In genomic region chr4:97608134-97608533, GRCm38 (mm10) we compare ENCODE assay signal across 15 mouse cellular contexts.
DNase-seq lines count a peak whose midpoint lies in the region; ATAC-seq lines count a peak whose summit lies in the region.
"Had no signal": no experiment of that assay in that cellular context is flagged by ENCODE, and none has a peak within 500 bp of the region (broad histone marks: within the 10 kb centered on the region; RNA-seq: fewer than 3 reads in every experiment).

No protein-coding gene starts in this region.

- H3K27me3 ChIP-seq in hindbrain, embryonic 10.5 days (ENCODE audit: insufficient read depth, poor library complexity, severe bottlenecking): no peaks in the 10 kb centered on the region
- H3K27me3 ChIP-seq in hindbrain, embryonic 13.5 days: no peaks in the 10 kb centered on the region
- H3K27me3 ChIP-seq in midbrain, embryonic 11.5 days (ENCODE audit: control insufficient read depth, insufficient read depth, low read length): no peaks in the 10 kb centered on the region
- H3K27me3 ChIP-seq in midbrain, embryonic 10.5 days (ENCODE audit: low read depth, poor library complexity, severe bottlenecking): peaks cover 12% of the 10 kb centered on the region; the same call in 1 of the 2 replicates
- H3K27me3 ChIP-seq in forebrain, embryonic 13.5 days: no peaks in the 10 kb centered on the region
- no peaks in the 10 kb centered on the region for H3K27me3 ChIP-seq in hindbrain, embryonic 16.5 days (replicated peaks; ENCODE audit: control insufficient read depth, insufficient read depth, low read length)
- H3K27me3 ChIP-seq: heart, embryonic 12.5 days had no signal

- H3K9me3 ChIP-seq in hindbrain, embryonic 10.5 days: no peaks in the 10 kb centered on the region
- H3K9me3 ChIP-seq in hindbrain, embryonic 13.5 days: no peaks in the 10 kb centered on the region
- no peaks in the 10 kb centered on the region for H3K9me3 ChIP-seq in midbrain, embryonic 11.5 days (ENCODE audit: control insufficient read depth, low read length)
- H3K9me3 ChIP-seq in midbrain, embryonic 10.5 days (replicated peaks): no peaks in the 10 kb centered on the region
- no peaks in the 10 kb centered on the region for H3K9me3 ChIP-seq in forebrain, embryonic 13.5 days (replicated peaks)
- H3K9me3 ChIP-seq in hindbrain, embryonic 16.5 days (ENCODE audit: control insufficient read depth, low read length): no peaks in the 10 kb centered on the region
- H3K9me3 ChIP-seq: embryonic facial prominence, embryonic 10.5 days; heart, embryonic 12.5 days had no signal

- 59% methylated on average over 3 of the region's 3 CpGs for WGBS in hindbrain, embryonic 10.5 days
- 41% methylated on average over 3 of the region's 3 CpGs for WGBS in hindbrain, embryonic 13.5 days
- 45% methylated on average over 3 of the region's 3 CpGs for WGBS in midbrain, embryonic 11.5 days
- 50% methylated on average over 3 of the region's 3 CpGs for WGBS in midbrain, embryonic 10.5 days
- 11% methylated on average over 3 of the region's 3 CpGs for WGBS in forebrain, embryonic 13.5 days
- 50% methylated on average over 3 of the region's 3 CpGs for WGBS in hindbrain, embryonic 16.5 days

- no peaks in the 10 kb centered on the region for H3K36me3 ChIP-seq in hindbrain, embryonic 10.5 days
- no peaks in the 10 kb centered on the region for H3K36me3 ChIP-seq in hindbrain, embryonic 13.5 days
- H3K36me3 ChIP-seq in midbrain, embryonic 11.5 days (ENCODE audit: control insufficient read depth, insufficient read depth, low read length): no peaks in the 10 kb centered on the region
- no peaks in the 10 kb centered on the region for H3K36me3 ChIP-seq in midbrain, embryonic 10.5 days
- H3K36me3 ChIP-seq in forebrain, embryonic 13.5 days (ENCODE audit: poor library complexity, severe bottlenecking): no peaks in the 10 kb centered on the region
- H3K36me3 ChIP-seq in hindbrain, embryonic 16.5 days (ENCODE audit: control insufficient read depth, insufficient read depth, low read length): no peaks in the 10 kb centered on the region
- H3K36me3 ChIP-seq: embryonic facial prominence, embryonic 10.5 days; heart, embryonic 12.5 days had no signal

- no peak overlapping the region for H3K9ac ChIP-seq in hindbrain, embryonic 13.5 days
- no peak overlapping the region for H3K9ac ChIP-seq in midbrain, embryonic 11.5 days (ENCODE audit: low read length)
- H3K9ac ChIP-seq in forebrain, embryonic 13.5 days: no peak overlapping the region
- no peak overlapping the region for H3K9ac ChIP-seq in hindbrain, embryonic 16.5 days (ENCODE audit: low read depth, low read length)
- H3K9ac ChIP-seq: heart, embryonic 12.5 days had no signal

- H3K27ac ChIP-seq in hindbrain, embryonic 10.5 days: peak overlapping the region; percentile 59; the same call in 1 of the 2 replicates
- H3K27ac ChIP-seq in hindbrain, embryonic 13.5 days: no peak overlapping the region; the same call in 1 of the 2 replicates
- no peak overlapping the region for H3K27ac ChIP-seq in midbrain, embryonic 11.5 days (ENCODE audit: low read depth, low read length)
- no peak overlapping the region for H3K27ac ChIP-seq in midbrain, embryonic 10.5 days (replicated peaks)
- peak overlapping the region; percentile 96 for H3K27ac ChIP-seq in forebrain, embryonic 13.5 days
- H3K27ac ChIP-seq in hindbrain, embryonic 16.5 days (ENCODE audit: low read depth, low read length): 0 out of 2 replicates have a peak overlapping the region, but pooled peaks have one; percentile 2
- H3K27ac ChIP-seq: heart, adult 2 months had no signal

- ATAC-seq in hindbrain, embryonic 13.5 days (ENCODE audit: low FRiP score): no peak
- ATAC-seq in midbrain, embryonic 11.5 days (ENCODE audit: low FRiP score): no peak
- ATAC-seq in forebrain, embryonic 13.5 days: no peak
- no peak for ATAC-seq in hindbrain, embryonic 16.5 days

- H3K4me2 ChIP-seq in hindbrain, embryonic 13.5 days: no peak overlapping the region
- no peak overlapping the region for H3K4me2 ChIP-seq in midbrain, embryonic 11.5 days
- no peak overlapping the region for H3K4me2 ChIP-seq in forebrain, embryonic 13.5 days
- H3K4me2 ChIP-seq in hindbrain, embryonic 16.5 days (ENCODE audit: low read length): no peak overlapping the region
- H3K4me2 ChIP-seq: heart, embryonic 12.5 days had no signal

- H3K4me3 ChIP-seq in hindbrain, embryonic 10.5 days: no peak overlapping the region
- no peak overlapping the region for H3K4me3 ChIP-seq in hindbrain, embryonic 13.5 days
- no peak overlapping the region for H3K4me3 ChIP-seq in midbrain, embryonic 11.5 days (ENCODE audit: low read depth, low read length)
- H3K4me3 ChIP-seq in midbrain, embryonic 10.5 days: no peak overlapping the region
- no peak overlapping the region for H3K4me3 ChIP-seq in forebrain, embryonic 13.5 days
- no peak overlapping the region for H3K4me3 ChIP-seq in hindbrain, embryonic 16.5 days (ENCODE audit: low read length)
- H3K4me3 ChIP-seq: embryonic facial prominence, embryonic 10.5 days; heart, adult 2 months; heart, embryonic 12.5 days had no signal

- no peak for DNase-seq in hindbrain, embryonic 10.5 days (ENCODE audit: low spot score)
- DNase-seq in midbrain, embryonic 11.5 days (ENCODE audit: low spot score, missing footprints): peak; percentile 83
- no peak for DNase-seq in midbrain, embryonic 10.5 days (ENCODE audit: low spot score)
- no peak for DNase-seq in adrenal gland, postnatal 4 days (ENCODE audit: low spot score in 2 of 2)
- DNase-seq in heart, adult 9 months (ENCODE audit: low spot score in 2 of 2): no peak
- DNase-seq: adrenal gland, postnatal 10 days; gastrocnemius, postnatal 14 days; heart, adult 2 months; kidney, adult 11 months; kidney, adult 9 months had no signal

- H3K4me1 ChIP-seq in hindbrain, embryonic 10.5 days (replicated peaks): peaks cover 47% of the 10 kb centered on the region
- H3K4me1 ChIP-seq in hindbrain, embryonic 13.5 days (replicated peaks): peaks cover 38% of the 10 kb centered on the region
- H3K4me1 ChIP-seq in midbrain, embryonic 11.5 days (ENCODE audit: control insufficient read depth, insufficient read depth, low read length): no peaks in the 10 kb centered on the region; the same call in 1 of the 2 replicates
- peaks cover 39% of the 10 kb centered on the region for H3K4me1 ChIP-seq in midbrain, embryonic 10.5 days
- H3K4me1 ChIP-seq in forebrain, embryonic 13.5 days: peaks cover 67% of the 10 kb centered on the region
- peaks cover 16% of the 10 kb centered on the region for H3K4me1 ChIP-seq in hindbrain, embryonic 16.5 days (ENCODE audit: control insufficient read depth, insufficient read depth, low read depth, low read length)

Comparison
In these comparisons a context has a peak if more than half of its experiments do, and no peak if none do; other contexts are left out.
1. H3K27ac ChIP-seq: peak in hindbrain, embryonic 10.5 days (single experiment), forebrain, embryonic 13.5 days (single experiment) and hindbrain, embryonic 16.5 days (single experiment); none in hindbrain, embryonic 13.5 days (single experiment), midbrain, embryonic 11.5 days (single experiment) and midbrain, embryonic 10.5 days (single experiment).